Mouse (Mus musculus) midbrain, embryonic 14.5 days (tissue): ENCODE results near the gene P4ha1. TPM values are rescaled to one million over a fixed set of nuclear protein-coding genes. Genes with fewer than 3 reads are reported as not detected.

ENCODE experiments used
- ATAC-seq: fragments of 200-750 bp; cut with Nextera tagmentation; 2 replicates; pipeline ENCODE4 v1.8.0; 2017; ENCODE audit warnings: moderate number of reproducible peaks, moderate library complexity; ENCODE audit not compliant: low FRiP score, low TSS enrichment
- DNase-seq: peaks from one replicate; pipeline ENCODE4 v3.0.0-alpha.2; 2015
- H3K27ac ChIP-seq: fragments of 300-500 bp; sonication (generic); replicated peaks from 2 replicates; pipeline ENCODE4 v1.5.1; 2014; ENCODE audit warnings: mild to moderate bottlenecking, low read depth, low read length, moderate library complexity
- H3K27me3 ChIP-seq: fragments of 300-500 bp; sonication (generic); 2 replicates; pipeline ENCODE4 v1.6.1; 2014; ENCODE audit warnings: low read length, control low read depth, mixed read lengths; ENCODE audit not compliant: control insufficient read depth, insufficient read depth
- H3K36me3 ChIP-seq: fragments of 300-500 bp; sonication (generic); 2 replicates; pipeline ENCODE4 v1.6.1; 2014; ENCODE audit warnings: low read length, control low read depth; ENCODE audit not compliant: control insufficient read depth, insufficient read depth
- H3K4me1 ChIP-seq: fragments of 300-500 bp; sonication (generic); 2 replicates; pipeline ENCODE4 v1.6.1; 2014; ENCODE audit warnings: mild to moderate bottlenecking, antibody characterized with exemption, low read length, control low read depth; ENCODE audit not compliant: control insufficient read depth, insufficient read depth
- H3K4me2 ChIP-seq: fragments of 300-500 bp; sonication (generic); 2 replicates; pipeline ENCODE4 v1.6.1; 2014; ENCODE audit warnings: mild to moderate bottlenecking, low read length, moderate library complexity
- H3K4me3 ChIP-seq: fragments of 300-500 bp; sonication (generic); replicated peaks from 2 replicates; pipeline ENCODE4 v1.5.1; 2014; ENCODE audit warnings: low read depth, low read length
- H3K9ac ChIP-seq: fragments of 300-500 bp; sonication (generic); replicated peaks from 2 replicates; pipeline ENCODE4 v1.6.1; 2014; ENCODE audit warnings: mild to moderate bottlenecking, low read length, moderate library complexity
- H3K9me3 ChIP-seq: fragments of 300-500 bp; sonication (generic); 2 replicates; pipeline ENCODE4 v1.6.1; 2016; ENCODE audit warnings: low read length, control low read depth, mixed read lengths; ENCODE audit not compliant: control insufficient read depth
- WGBS: fragments of 180-500 bp; shearing (Covaris S2); extraction: QIAGEN DNeasy Blood & Tissue Kit; methylation state at CpG from one replicate; pipeline ENCODE4 v1.1.7; 2014; 5-methylcytosine and 5-hydroxymethylcytosine counted together
- polyA plus RNA-seq: library from polyadenylated mRNA; unstranded; fragments of >200 nt; fragmentation: Nextera tagmentation; extraction: Ambion mirVana; gene quantifications from 2 replicates; pipeline ENCODE4 v1.2.1, GENCODE M21; 2014

Gene P4ha1
- polyA plus RNA-seq, 1 experiment from 2014 or later, result 22.4 TPM

DNA sequence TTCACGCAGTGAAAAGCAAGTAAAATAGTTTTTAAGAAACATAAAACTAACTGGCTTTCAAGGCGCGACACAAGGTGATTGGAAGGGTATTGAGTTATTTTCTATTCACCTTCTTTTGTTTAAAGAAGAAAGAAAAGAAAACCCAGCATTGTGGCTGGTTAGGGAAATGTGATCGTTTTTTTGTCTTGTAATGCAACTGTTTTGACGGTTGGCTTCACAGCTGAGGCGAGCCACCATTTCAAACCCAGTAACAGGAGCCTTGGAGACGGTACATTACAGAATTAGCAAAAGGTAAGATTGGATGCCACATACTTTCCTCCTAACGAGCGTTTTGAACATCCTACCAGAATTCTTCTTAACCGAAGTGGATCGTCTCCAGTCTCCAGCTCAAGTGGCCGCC lies 31.0 kb downstream of the P4ha1 start:
- H3K27ac ChIP-seq, result no peak overlapping the region
- ATAC-seq (no peak), DNase-seq (no peak)
- H3K4me2 ChIP-seq, result no peak overlapping the region
- H3K9me3 ChIP-seq, result no peaks in the 10 kb centered on the region
- WGBS, result 88% methylated on average over 12 of the region's 12 CpGs
- no peaks in the 10 kb centered on the region for H3K27me3 ChIP-seq
- no peak overlapping the region for H3K9ac ChIP-seq
- peaks cover 48% of the 10 kb centered on the region for H3K36me3 ChIP-seq
- H3K4me1 ChIP-seq, result no peaks in the 10 kb centered on the region
- no peak overlapping the region for H3K4me3 ChIP-seq

- Histone ChIP-seq H3K4me3 (no peak overlapping the region), H3K27me3 (no peaks in the 10 kb centered on the region), H3K27ac (no peak overlapping the region), H3K4me1 (no peaks in the 10 kb centered on the region), H3K9me3 (no peaks in the 10 kb centered on the region), H3K36me3 (peaks cover 44% of the 10 kb centered on the region), H3K4me2 (no peak overlapping the region), H3K9ac (no peak overlapping the region)
- WGBS, result 93% methylated on average over 8 of the region's 8 CpGs
- ATAC-seq (no peak), DNase-seq (no peak)
Measured at GRCm38 (mm10) chr10:59355020-59355419, 31.9 kb downstream of the P4ha1 start.

- WGBS, result 92% methylated on average over 4 of the region's 4 CpGs
- H3K4me1 ChIP-seq, result no peaks in the 10 kb centered on the region
- DNase-seq (peak; percentile 24), ATAC-seq (no peak)
- H3K4me3 ChIP-seq, result no peak overlapping the region
- no peaks in the 10 kb centered on the region for H3K27me3 ChIP-seq
- peaks cover 44% of the 10 kb centered on the region for H3K36me3 ChIP-seq
- H3K9ac ChIP-seq, result no peak overlapping the region
- H3K27ac ChIP-seq, result no peak overlapping the region
- no peaks in the 10 kb centered on the region for H3K9me3 ChIP-seq
- no peak overlapping the region for H3K4me2 ChIP-seq
Measured at GRCm38 (mm10) chr10:59358744-59359143, 35.6 kb downstream of the P4ha1 start.

- ATAC-seq (no peak), DNase-seq (no peak)
- H3K4me1 ChIP-seq, result no peaks in the 10 kb centered on the region
- H3K9me3 ChIP-seq, result no peaks in the 10 kb centered on the region
- no peak overlapping the region for H3K4me3 ChIP-seq
- peaks cover 63% of the 10 kb centered on the region for H3K36me3 ChIP-seq
- no peak overlapping the region for H3K4me2 ChIP-seq
- no peaks in the 10 kb centered on the region for H3K27me3 ChIP-seq
- 96% methylated on average over 2 of the region's 2 CpGs for WGBS
- H3K27ac ChIP-seq, result no peak overlapping the region
- no peak overlapping the region for H3K9ac ChIP-seq
Measured at GRCm38 (mm10) chr10:59363208-59363607, 40.1 kb downstream of the P4ha1 start.

DNA sequence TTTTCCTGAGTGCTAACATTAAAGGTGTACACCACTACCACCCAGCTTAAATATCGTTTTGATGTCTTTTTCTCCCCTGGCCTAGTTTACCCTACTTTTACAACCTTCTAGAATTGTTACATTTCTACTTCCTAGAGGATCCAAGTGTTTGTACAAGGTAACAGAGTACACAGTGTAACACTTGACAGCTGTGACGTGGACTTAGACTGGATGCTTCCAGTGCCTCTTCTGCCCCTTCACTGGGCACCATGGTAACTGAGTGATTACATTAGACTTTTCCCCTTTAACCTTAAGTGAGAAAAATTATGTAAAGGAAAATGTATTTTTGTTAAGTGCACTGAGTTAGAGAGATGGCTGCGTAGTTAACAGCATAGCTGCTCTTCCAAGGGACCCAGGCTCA lies 41.5 kb downstream of the P4ha1 start:
- 96% methylated on average over 3 of the region's 3 CpGs for WGBS
- ATAC-seq, result no peak
- no peaks in the 10 kb centered on the region for H3K4me1 ChIP-seq

GRCm38 (mm10) chr10:59365804-59366589 lies 42.9 kb downstream of the P4ha1 start:
- 79% methylated on average over 5 of the region's 5 CpGs for WGBS
- Histone ChIP-seq H3K4me2 (no peak overlapping the region), H3K27me3 (no peaks in the 10 kb centered on the region), H3K36me3 (peaks cover 86% of the 10 kb centered on the region), H3K27ac (no peak overlapping the region), H3K9me3 (no peaks in the 10 kb centered on the region), H3K4me1 (no peaks in the 10 kb centered on the region), H3K4me3 (no peak overlapping the region), H3K9ac (no peak overlapping the region)
- DNase-seq (no peak), ATAC-seq (no peak)

More for the DNA sequence above, 41.5 kb downstream of the P4ha1 start:
- Histone ChIP-seq H3K4me2 (no peak overlapping the region), H3K27me3 (no peaks in the 10 kb centered on the region), H3K4me3 (no peak overlapping the region), H3K36me3 (peaks cover 74% of the 10 kb centered on the region), H3K9me3 (no peaks in the 10 kb centered on the region), H3K9ac (no peak overlapping the region), H3K27ac (no peak overlapping the region)
- no peak for DNase-seq

DNA sequence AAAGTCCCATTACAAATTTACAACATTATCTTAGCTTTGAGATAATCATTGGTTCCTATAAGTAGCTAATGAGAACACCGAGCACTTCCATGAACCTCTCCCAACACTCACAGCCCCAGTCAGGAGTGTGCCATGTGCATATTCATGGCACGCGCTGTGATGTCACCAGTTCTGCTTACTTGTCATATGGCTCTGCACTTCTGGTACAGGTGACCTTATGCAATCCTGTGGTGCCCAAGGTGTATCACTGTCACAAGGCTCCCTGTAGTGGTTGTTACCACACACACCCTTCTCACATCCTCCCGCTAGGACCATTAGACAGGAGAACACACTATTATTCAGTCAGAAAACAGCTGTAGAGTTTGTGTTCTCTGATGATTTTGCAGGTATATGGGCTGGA lies 43.6 kb downstream of the P4ha1 start:
- H3K4me3 ChIP-seq, result no peak overlapping the region
- 97% methylated on average over 4 of the region's 4 CpGs for WGBS
- no peak for ATAC-seq

DNA sequence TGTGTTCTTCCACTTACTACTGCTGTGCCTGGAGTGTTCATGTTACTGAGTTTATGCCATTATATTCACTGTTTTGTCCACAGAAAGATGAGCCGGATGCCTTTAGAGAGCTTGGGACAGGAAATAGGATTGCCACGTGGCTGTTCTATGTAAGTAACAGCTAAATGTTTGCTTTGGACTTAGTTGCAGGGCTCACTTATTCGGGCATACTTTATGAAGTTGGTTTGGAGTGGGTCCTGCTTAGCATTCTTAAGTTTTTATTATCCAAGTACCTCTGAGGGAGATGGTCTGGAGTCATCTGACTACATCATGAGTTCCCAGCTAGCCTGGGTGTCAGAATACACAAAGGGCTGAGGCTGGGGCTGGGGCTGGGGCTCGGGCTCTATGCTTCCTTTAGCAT lies 44.1 kb downstream of the P4ha1 start:
- Histone ChIP-seq H3K4me3 (no peak overlapping the region), H3K36me3 (peaks cover 88% of the 10 kb centered on the region), H3K9ac (no peak overlapping the region), H3K27me3 (no peaks in the 10 kb centered on the region), H3K9me3 (no peaks in the 10 kb centered on the region), H3K27ac (no peak overlapping the region), H3K4me1 (no peaks in the 10 kb centered on the region), H3K4me2 (no peak overlapping the region)
- WGBS, result 86% methylated on average over 4 of the region's 4 CpGs
- ATAC-seq (no peak), DNase-seq (no peak)

More for the DNA sequence above, 43.6 kb downstream of the P4ha1 start:
- DNase-seq, result no peak
- H3K9me3 ChIP-seq, result no peaks in the 10 kb centered on the region
- H3K27me3 ChIP-seq, result no peaks in the 10 kb centered on the region
- H3K4me1 ChIP-seq, result no peaks in the 10 kb centered on the region
- no peak overlapping the region for H3K9ac ChIP-seq
- H3K36me3 ChIP-seq, result peaks cover 89% of the 10 kb centered on the region
- no peak overlapping the region for H3K4me2 ChIP-seq
- H3K27ac ChIP-seq, result no peak overlapping the region

DNA sequence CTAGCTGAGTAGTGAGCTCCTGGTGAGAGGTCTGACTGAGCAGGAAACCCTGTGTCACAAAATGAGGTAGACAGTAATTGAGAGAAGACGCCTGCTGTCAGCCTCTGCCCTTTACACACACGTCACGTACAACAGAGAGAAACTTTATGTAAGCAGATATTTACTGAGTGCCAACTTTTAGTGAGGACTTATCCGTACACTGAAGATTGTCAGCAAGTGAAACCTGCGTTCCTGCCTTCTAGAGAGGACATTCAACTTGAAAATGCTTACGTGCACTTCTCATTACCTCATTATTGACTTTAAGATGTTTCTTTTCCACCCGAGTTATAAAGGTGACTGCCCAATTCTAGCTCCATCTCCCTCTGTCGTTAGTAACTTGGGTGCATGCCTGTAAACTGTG lies 45.6 kb downstream of the P4ha1 start:
- H3K4me1 ChIP-seq, result no peaks in the 10 kb centered on the region
- H3K27me3 ChIP-seq, result no peaks in the 10 kb centered on the region
- no peaks in the 10 kb centered on the region for H3K9me3 ChIP-seq
- no peak overlapping the region for H3K9ac ChIP-seq
- ATAC-seq, result no peak
- no peak for DNase-seq
- no peak overlapping the region for H3K4me3 ChIP-seq
- 90% methylated on average over 8 of the region's 8 CpGs for WGBS
- no peak overlapping the region for H3K27ac ChIP-seq
- H3K36me3 ChIP-seq, result peaks cover 76% of the 10 kb centered on the region
- H3K4me2 ChIP-seq, result no peak overlapping the region
